Mouse (Mus musculus): ENCODE data around the gene Olfr1423.
"Not testable (repeated sequence)": the region's sequence is repeated elsewhere in the genome, so short reads cannot be mapped to it uniquely, and the experiment has no call there.

Olfr1423 gene

DNA sequence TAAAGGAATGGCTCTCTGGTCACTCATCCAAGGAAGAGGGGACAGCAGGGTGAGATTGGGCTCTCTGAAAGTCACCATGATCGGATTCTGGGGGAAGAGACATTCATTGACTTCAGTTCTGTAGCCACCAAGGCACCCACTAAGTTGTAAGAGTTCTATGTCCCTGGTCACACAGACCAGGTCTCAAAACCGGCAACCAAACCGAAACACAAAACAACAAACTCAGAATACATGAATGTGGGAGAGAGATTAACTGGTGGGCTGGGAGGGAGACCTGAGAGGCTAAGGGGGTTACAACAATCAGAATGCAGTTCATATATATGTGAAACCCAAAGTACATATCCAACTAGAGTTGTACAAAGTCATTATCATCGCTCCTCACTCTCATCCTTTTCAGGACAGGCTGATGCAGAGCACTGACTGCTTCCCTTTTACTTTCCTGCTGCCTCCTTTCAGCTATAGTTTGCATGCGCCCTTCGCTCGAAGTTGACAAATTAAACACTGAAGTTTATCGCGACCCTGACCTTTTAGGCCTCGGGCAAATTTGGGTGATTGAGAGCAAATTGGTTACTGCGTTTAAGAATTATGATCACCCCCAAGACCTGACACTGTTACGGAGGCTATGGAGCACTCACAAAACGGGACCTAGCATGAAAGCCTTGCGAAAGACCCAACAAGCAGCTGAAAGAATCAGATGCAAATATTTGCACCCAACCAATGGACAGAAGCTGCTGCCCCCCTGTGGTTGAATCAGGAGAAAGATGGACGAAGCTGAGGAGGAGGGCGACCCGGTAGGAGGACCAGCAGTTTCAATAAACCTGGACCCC, 33.8 kb downstream of the Olfr1423 start:
- DNase-seq (ENCODE audit: extremely low spot score) = peak; percentile 82

DNA sequence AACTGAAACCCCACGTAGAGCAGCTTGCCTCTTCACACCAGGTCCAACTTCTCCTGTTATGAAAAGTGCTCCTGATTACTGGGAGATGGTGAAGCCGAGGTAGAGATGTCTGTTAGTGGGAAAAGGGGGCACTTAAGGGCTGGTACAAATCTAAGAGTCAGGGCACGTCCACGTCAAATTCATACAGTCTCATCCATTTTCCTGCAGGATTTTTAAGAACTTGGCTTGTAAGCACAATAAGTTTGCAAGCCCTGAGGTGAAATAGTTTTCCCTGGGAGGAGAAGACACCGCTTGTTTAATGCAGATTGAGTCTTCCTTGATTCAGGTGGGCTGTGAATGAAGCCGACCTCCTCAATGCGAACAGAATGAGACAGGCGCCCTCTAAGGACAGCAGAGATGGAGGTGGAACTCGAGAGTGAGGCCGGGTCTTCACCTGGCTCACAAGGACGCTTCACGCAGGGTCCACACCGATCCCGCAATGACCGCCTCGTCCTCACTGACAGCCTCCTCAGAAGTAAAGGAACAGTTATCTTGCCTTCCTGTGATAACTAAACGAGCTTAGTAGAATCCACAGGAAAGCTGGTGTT, 34.7 kb downstream of the Olfr1423 start:
- DNase-seq (ENCODE audit: extremely low spot score) = no peak

DNA sequence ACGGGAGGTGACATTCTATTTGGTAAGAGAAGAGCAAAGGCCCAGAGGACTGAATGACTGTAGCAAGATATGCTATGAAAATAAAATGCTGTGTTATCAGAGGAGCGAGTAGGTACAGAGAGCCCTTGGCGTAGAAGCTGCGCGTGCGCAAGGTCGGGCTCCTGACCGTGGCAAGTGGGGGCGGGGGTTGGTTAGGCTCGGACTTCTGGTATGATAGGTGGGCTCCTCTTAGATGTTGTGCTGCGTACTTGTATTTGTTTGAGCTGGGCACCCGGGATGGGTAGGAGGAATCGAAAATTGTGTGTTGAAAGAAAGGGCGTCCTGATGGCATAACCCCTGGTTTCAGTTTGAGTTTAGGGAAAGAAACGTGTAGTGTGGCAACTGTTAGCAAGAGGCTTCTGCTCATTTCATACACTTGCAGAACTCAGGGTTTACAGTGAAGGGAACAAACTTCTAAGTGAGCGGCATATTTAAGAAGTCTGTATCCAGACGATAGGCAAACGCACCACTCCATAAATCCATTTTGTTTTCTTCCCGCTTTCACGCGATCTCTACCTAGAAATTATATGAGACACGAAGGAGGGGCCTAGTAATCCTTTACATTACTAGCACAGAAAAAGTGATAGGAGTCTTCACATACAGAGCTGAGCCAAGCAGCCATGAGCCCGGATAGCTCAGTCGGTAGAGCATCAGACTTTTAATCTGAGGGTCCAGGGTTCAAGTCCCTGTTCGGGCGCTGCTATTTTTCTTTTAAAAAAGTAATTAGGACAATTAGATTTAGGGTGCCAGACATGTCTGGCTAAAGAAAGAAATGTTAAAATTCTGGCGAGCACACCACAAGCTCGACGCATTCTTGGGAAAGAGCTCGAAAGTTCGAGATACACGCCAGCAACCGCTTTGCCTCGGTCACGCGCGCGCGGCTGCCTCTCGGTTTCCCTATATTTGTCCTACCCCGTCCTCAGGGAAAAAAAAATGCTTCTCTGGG, 35.4 kb downstream of the Olfr1423 start:
- peak; percentile 97 for DNase-seq (ENCODE audit: extremely low spot score)

- DNase-seq (ENCODE audit: extremely low spot score) = no peak
These were observed 36.7 kb downstream of the Olfr1423 start for GRCm38 (mm10) chr19:12004216-12005008.

GRCm38 (mm10) chr19:12003568-12003967, 37.5 kb downstream of the Olfr1423 start:
- no peak for DNase-seq (ENCODE audit: extremely low spot score)

- no peak for DNase-seq (ENCODE audit: extremely low spot score)
These were observed 38.3 kb downstream of the Olfr1423 start for GRCm38 (mm10) chr19:12002791-12003190.

DNA sequence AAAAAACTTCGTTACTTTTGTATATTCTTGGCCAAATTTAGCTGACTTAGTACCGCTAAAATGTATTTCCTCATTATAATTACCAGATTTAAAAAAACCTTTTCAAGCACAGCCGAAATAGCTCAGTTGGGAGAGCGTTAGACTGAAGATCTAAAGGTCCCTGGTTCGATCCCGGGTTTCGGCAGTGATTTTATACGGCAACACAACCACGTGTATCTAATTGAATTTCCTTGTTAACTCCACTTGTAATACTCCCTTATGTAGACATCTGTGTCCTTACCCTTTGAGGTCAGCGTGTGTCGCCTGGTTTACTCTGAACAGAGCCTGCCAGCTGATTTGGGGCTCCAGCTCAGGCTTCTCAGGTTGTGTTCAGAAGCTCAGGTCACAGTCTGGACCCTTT, 39.0 kb downstream of the Olfr1423 start:
- DNase-seq (ENCODE audit: extremely low spot score) = peak; percentile 89

DNA sequence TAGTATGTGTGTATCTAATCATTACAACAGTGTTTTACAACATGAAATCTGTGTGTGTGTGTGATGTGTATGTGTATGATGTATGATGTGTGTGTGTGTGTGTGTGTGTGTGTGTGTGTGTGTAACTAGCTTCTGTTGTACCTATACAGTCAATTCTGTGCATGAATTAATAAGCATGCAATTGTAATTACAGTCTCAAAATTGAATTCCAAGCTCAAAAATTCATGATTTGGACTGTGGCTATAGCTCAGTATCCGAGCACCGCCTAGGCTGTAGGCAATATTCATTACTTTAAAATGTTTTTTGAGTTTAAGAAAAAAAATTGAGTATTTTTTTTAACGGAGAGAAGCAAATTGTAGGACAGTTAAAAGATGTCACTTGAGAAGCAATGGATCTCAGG, 39.4 kb downstream of the Olfr1423 start:
- peak; percentile 3 for DNase-seq (ENCODE audit: extremely low spot score)

DNA sequence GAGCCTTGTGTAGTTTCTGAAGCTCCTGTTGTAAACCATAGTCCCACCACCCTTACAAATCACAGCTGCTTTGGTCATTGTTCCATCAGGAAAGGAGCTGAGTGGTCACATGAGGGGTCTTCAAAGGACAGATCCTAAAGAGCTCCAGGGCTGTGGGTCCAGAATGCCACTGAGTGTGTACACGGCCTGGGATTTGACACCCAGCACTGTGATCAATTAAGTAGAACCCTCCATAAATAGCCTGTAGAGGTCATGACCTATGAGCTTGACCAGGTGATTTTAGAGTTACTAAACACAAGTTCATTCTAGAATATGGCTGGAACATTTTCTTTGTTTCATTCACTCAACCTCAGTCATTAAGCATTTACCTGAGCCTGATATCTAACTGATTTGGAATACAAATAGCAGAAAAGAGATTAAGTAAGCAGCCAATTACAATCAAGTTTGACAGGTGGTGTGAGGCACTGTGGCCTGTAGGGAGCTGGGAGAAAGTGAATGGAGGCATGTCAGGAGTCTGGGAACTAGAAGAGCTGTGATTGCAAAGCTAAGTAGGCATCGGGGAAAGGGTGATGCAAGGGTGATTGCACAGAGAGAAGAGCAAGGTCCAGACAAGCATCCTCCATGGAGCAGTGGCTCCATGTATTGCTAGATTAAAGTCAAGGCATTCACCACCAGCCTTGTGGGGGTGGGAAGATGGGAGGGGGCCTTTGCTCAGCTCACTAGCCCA, 45.2 kb downstream of the Olfr1423 start:
- DNase-seq (ENCODE audit: extremely low spot score) = no peak

- no peak for DNase-seq (ENCODE audit: extremely low spot score)
These were observed 46.2 kb downstream of the Olfr1423 start for GRCm38 (mm10) chr19:11994703-11995431.

GRCm38 (mm10) chr19:11992441-11993029, 48.6 kb downstream of the Olfr1423 start:
- no peak for DNase-seq (ENCODE audit: extremely low spot score)

DNA sequence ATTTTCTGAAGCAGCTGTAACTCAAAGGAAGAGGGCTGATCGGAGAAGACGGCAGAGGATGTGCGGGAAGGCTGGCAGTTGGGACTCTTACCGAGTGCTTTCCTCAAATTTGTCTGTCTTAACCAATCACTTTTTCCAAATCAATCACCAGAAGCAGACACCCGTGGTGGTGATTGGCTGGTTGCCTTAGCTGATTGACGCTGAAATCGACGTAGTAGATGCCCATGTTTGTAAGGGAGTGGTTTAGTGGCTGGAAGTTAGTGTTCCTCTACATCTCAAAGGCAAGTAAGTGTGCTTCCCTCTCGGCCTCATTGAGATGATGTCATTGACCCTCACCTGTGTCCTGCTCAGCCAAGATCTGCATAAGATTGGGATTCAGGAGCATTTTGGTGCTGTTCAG, 49.1 kb downstream of the Olfr1423 start:
- no peak for DNase-seq (ENCODE audit: extremely low spot score)

DNA sequence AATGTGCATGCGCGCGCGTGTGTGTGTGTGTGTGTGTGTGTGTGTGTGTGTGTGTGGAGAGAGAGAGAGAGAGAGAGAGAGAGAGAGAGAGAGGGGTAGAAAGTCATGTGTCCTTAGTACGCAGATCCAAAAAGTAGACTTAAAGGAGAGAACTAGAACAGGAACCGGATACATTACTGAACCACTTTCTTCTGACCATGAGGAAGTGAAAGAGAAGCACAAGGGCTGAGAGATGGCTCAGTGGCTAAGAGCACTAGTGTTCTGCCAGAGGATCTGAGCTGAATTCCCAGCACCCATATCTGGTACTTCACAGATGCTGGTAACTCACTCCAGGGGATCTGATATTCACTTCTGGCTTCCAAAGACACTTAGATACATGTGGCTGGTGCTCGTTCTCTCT, 51.8 kb downstream of the Olfr1423 start:
- DNase-seq (ENCODE audit: extremely low spot score) = no peak

- no peak for DNase-seq (ENCODE audit: extremely low spot score)
These were observed 53.3 kb downstream of the Olfr1423 start for GRCm38 (mm10) chr19:11987841-11988240.

DNA sequence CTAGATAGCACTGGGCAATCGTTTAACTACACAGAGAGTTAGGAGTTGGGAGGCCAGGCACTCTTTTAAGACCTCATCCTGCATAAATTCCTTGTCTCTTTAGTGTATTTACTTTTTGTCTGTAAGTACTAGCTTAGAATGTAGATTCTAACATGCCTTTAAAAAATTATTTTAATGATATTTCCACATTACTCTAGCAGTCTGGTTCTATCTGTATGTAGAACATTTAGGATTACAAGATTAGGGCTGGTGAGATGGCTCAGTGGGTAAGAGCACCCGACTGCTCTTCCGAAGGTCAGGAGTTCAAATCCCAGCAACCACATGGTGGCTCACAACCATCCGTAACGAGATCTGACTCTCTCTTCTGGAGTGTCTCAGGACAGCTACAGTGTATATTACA, 56.5 kb downstream of the Olfr1423 start:
- DNase-seq (ENCODE audit: extremely low spot score) = not testable (repeated sequence)
